Mouse (Mus musculus) brain, embryonic 14.5 days (tissue): ENCODE data around the gene Dnm1.

ENCODE experiments used
- CTCF ChIP-seq: fragments of 200-500 bp; IDR thresholded peaks from 2 replicates; pipeline ENCODE4 v1.5.1; 2012; ENCODE audit warnings: inconsistent platforms, mild to moderate bottlenecking, moderate library complexity, borderline replicate concordance; ENCODE audit not compliant: insufficient read depth, insufficient read length; ENCODE audit errors: extremely low read depth
- POLR2A ChIP-seq: fragments of 200-500 bp; IDR thresholded peaks from 2 replicates; pipeline ENCODE4 v1.6.1; 2012; ENCODE audit warnings: mild to moderate bottlenecking, inconsistent platforms, borderline replicate concordance; ENCODE audit not compliant: poor library complexity, insufficient read depth, insufficient read length, severe bottlenecking; ENCODE audit errors: extremely low read depth

DNA sequence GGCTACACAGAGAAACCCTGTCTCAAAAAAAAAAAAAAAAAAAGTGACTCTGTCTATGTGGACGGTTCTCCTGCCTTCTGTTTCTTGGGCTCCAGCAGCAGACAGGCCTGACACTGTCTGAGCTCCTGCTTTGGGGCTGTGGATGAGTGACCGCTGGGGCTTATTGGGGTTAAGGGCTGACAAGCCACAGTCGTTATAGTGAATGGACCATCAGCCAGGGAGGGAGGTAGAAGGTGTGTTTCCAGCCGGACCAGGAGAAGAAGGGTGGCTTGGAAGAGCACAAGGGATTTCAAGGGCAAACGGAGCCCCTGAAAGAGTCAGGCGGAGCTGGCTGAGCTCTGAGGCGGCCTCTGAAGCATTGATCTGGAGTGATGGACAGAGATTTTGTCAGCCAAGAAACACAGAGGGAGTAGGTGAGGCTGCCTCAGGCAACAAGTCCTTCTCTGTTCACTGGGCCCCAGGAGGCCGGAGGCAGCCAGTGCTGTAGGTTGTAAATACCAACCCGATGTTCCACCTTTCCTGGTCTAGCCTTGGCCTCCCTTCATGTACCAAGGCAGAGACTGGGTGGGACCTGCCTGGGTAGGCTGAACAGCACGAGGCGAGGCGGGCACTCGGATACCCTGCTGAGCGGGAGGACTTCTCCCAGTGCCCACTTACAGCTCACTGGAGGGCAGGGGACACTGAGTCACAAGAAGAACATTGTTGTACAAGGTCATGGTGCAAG lies 8.4 kb downstream of the Dnm1 start:
- no peak for TF ChIP-seq POLR2A
- no peak for TF ChIP-seq CTCF
